Mouse (Mus musculus): ENCODE results near the gene Kazald1. TPM values are rescaled to one million over a fixed set of nuclear protein-coding genes. Genes with fewer than 3 reads are reported as not detected.

Gene Kazald1
- 0.63 and 1.2 TPM in 2 replicates for total RNA-seq (2012; rRNA removed)
- 0.23 and 0.27 TPM in 2 replicates for total RNA-seq (2014; rRNA removed)
- 0.31 and 0.44 TPM in 2 replicates for polyA plus RNA-seq (2012; ENCODE audit: insufficient read length, low read depth)

DNA sequence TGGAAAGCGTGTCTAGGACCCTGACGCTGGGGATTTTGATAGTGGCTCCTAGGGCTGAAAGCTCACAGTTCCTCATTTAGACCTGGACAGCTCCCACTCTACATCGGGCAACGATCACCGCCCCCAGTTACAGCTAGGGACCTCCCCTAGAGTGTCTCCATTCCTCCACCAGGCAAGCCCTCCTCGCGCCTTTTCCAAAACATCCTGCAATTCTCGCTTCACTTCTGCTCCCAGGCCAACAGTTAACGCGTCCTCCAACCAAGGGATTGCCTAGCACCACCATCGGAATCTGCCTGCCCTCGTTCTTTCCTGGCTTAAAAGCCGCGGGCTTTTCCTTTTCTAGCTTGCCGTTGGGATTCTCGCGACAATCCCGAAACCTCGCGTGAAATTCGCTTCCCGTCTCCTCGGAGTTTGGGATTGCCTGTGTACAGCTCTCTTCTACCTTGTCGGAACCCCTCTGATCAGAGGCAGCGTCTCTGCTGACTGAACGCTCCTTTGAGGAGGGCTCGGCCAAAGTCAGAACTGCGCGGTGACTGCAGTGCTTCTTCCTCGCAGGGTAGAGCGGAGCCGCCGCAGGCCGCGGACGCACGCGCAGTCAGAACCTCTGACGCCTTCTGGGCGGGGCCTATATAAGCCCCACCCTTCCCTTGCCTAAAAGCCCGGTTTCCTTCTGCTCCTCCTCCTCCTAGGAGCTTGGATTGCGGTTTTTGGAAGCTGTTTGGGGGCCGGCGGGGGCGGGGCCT is at the start of gene Kazald1:
Gene Kazald1 (plus strand): TSS at position 662 of the 743 bp plus-strand sequence.
- peak within 1 kb of the TSS; percentile 92 for H3K9ac ChIP-seq (ENCODE audit: insufficient read depth, low read depth)
- H3K9me3 ChIP-seq (replicated peaks; ENCODE audit: low read length), result peaks cover 2% of the 10 kb centered on the region
- dilution Hi-C loops (cut with MboI; ENCODE audit: extremely low pct_ligation_motif_present, extremely low pct_unique_long_range_greater_than_20kb, low sequenced_read_pairs), result no loop called here
- H3K4me3 ChIP-seq (replicated peaks in 1 of 3; ENCODE audit: low read depth in 2 of 3, low read length in 2 of 3, poor library complexity in 1 of 3), result peak within 1 kb of the TSS; percentile 64 to 74 (median 65)
- peaks cover 2 to 31% of the 10 kb centered on the region in 2 experiments; a peak in 2 of 4 replicates for H3K4me1 ChIP-seq (ENCODE audit: control insufficient read depth in 1 of 2, insufficient read depth in 2 of 2)
- H3K79me2 ChIP-seq (replicated peaks; ENCODE audit: control insufficient read depth, extremely low read depth, insufficient read depth, poor library complexity, severe bottlenecking), result no peaks in the 10 kb centered on the region
- TF ChIP-seq MAZ (IDR thresholded peaks at IDR 0.05; ENCODE audit: low read depth, low read length) (0 out of 2 replicates have a peak, but pooled peaks have one; percentile 4), IRF4 (IDR thresholded peaks at IDR 0.05; ENCODE audit: low read depth, low read length) (no peak), HCFC1 (IDR thresholded peaks at IDR 0.05; ENCODE audit: low read depth, low read length) (peak; percentile 49), ELF1 (IDR thresholded peaks at IDR 0.05; ENCODE audit: low read depth, low read length) (peak; percentile 57; the same call in 1 of the 2 replicates), NRF1 (IDR thresholded peaks at IDR 0.05; ENCODE audit: low read depth, low read length) (peak; percentile 90), MYC (IDR thresholded peaks at IDR 0.05; ENCODE audit: low read depth, low read length) (no peak), USF2 (conservative IDR thresholded peaks at IDR 0.05; ENCODE audit: low read depth, low read length) (no peak), CHD2 (IDR thresholded peaks at IDR 0.05; ENCODE audit: low read length) (peak; percentile 99), SIN3A (IDR thresholded peaks at IDR 0.05; ENCODE audit: low read length) (0 out of 2 replicates have a peak, but pooled peaks have one; percentile 19), POLR2A (IDR thresholded peaks at IDR 0.05; ENCODE audit: low read depth, low read length) (peak; percentile 86), TBP (conservative IDR thresholded peaks at IDR 0.05; ENCODE audit: low read depth, low read length) (peak; percentile 67), NELFE (IDR thresholded peaks at IDR 0.05; ENCODE audit: low read depth, low read length) (peak; percentile 68; the same call in 1 of the 2 replicates)
- peak within 1 kb of the TSS; percentile 88 for H3K4me2 ChIP-seq (ENCODE audit: insufficient read depth, low read depth, poor library complexity, severe bottlenecking)
- H3K36me3 ChIP-seq (replicated peaks in 1 of 2; ENCODE audit: control insufficient read depth in 1 of 2, insufficient read depth in 1 of 2, low read length in 1 of 2), result no peaks in the 10 kb centered on the region
- peak; percentile 92 for DNase-seq (ENCODE audit: extremely low read depth)
- in situ Hi-C loops (cut with MboI; ENCODE audit: low pct_ligation_motif_present, low pct_unique_long_range_greater_than_20kb, low sequenced_read_pairs), result no loop called here
- peaks cover 40% of the 10 kb centered on the region for H3K27me3 ChIP-seq (replicated peaks)
- peak within 1 kb of the TSS; percentile 96 for H3K27ac ChIP-seq (ENCODE audit: insufficient read depth, low read depth)

DNA sequence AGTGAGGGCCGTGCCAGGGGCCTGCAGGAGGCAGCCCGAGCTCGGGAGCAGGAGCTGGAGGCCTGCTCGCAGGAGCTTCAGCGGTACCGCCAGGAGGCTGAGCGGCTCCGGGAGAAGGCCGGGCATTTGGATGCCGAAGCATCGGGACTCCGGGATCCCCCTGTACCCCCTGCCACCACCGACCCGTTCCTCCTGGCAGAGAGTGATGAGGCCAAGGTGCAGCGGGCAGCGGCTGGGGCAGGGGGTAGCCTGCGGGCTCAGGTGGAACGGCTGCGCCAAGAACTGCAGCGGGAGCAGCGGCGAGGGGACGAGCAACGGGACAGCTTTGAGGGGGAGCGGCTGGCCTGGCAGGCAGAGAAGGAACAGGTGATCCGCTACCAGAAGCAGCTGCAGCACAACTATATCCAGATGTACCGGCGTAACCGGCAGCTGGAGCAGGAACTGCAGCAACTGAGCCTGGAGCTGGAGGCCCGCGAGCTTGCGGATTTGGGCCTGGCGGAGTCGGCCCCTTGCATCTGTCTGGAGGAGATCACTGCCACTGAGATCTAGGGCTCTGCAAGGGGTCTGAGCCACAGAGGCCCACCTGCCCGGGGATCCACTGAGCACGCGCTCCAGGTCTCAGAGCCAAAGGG is 49.0 kb upstream of the Kazald1 start:
- no peaks in the 10 kb centered on the region for H3K9me3 ChIP-seq (replicated peaks; ENCODE audit: low read length)
- H3K27ac ChIP-seq (ENCODE audit: insufficient read depth, low read depth), result no peak overlapping the region
- peaks cover 9 to 10% of the 10 kb centered on the region in 2 experiments for H3K4me1 ChIP-seq (ENCODE audit: control insufficient read depth in 1 of 2, insufficient read depth in 2 of 2)
- peaks cover 50% of the 10 kb centered on the region for H3K27me3 ChIP-seq (replicated peaks)
- no peak for DNase-seq (ENCODE audit: extremely low read depth)
- H3K36me3 ChIP-seq (replicated peaks in 1 of 2; ENCODE audit: control insufficient read depth in 1 of 2, insufficient read depth in 1 of 2, low read length in 1 of 2), result peaks cover 0 to 28% of the 10 kb centered on the region in 2 experiments
- no peak for TF ChIP-seq ZKSCAN1 (IDR thresholded peaks at IDR 0.05; ENCODE audit: borderline replicate concordance, low read depth, low read length)
- in situ Hi-C loops (cut with MboI; ENCODE audit: low pct_ligation_motif_present, low pct_unique_long_range_greater_than_20kb, low sequenced_read_pairs) (loop anchor here (25.0 kb wide), 1 partner anchor 439 kb away; no protein-coding TSS in a partner anchor), dilution Hi-C loops (cut with MboI; ENCODE audit: extremely low pct_ligation_motif_present, extremely low pct_unique_long_range_greater_than_20kb, low sequenced_read_pairs) (no loop called here)
- no peak overlapping the region for H3K4me3 ChIP-seq (replicated peaks in 1 of 3; ENCODE audit: low read depth in 2 of 3, low read length in 2 of 3, poor library complexity in 1 of 3)
- H3K9ac ChIP-seq (ENCODE audit: insufficient read depth, low read depth), result no peak overlapping the region
- H3K79me2 ChIP-seq (replicated peaks; ENCODE audit: control insufficient read depth, extremely low read depth, insufficient read depth, poor library complexity, severe bottlenecking), result no peaks in the 10 kb centered on the region
- no peak overlapping the region for H3K4me2 ChIP-seq (ENCODE audit: insufficient read depth, low read depth, poor library complexity, severe bottlenecking)

Data from CH12.LX (cell line).